Mouse (Mus musculus) spleen, adult 2 months (tissue): ENCODE data around the gene Maml1.

ENCODE experiments used
- CTCF ChIP-seq: fragments of 200-500 bp; IDR thresholded peaks from 2 replicates; pipeline ENCODE4 v1.5.1; 2011; ENCODE audit warnings: mild to moderate bottlenecking, inconsistent platforms; ENCODE audit not compliant: insufficient read depth, insufficient read length, insufficient replicate concordance; ENCODE audit errors: extremely low read depth
- POLR2A ChIP-seq: fragments of 200-500 bp; IDR thresholded peaks from 2 replicates; pipeline ENCODE4 v1.6.1; 2011; ENCODE audit warnings: low read depth, low read length, inconsistent platforms

- no peak for TF ChIP-seq CTCF
- TF ChIP-seq POLR2A: no peak
Measured at GRCm38 (mm10) chr11:50333181-50333580, 41.1 kb upstream of the Maml1 start.
